Mouse (Mus musculus): ENCODE data around the gene Jchain.
"Not testable (repeated sequence)": the region's sequence is repeated elsewhere in the genome, so short reads cannot be mapped to it uniquely, and the experiment has no call there.

Gene Jchain

DNA sequence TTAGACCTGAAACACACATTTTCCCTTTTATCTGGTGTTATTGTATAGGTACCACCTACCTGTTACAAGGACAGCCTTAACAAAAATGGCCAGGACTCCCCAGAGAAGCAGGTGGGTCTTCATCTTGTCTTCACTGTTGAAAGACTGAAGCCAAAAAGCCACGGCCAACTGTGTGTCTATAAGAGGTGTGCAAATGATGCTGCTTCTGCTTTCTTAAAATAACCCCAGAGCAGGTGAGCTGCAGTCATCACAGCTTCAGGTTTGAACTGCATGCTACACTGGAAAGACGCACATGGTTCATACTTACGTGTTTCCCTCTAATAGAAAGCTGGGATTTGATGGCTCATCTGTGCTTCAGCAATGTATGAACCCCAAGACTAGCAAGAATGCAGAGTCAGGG, at the start of gene Jchain:
Gene Jchain (minus strand): TSS at position 235 of the 400 bp plus-strand sequence.
- DNase-seq (ENCODE audit: low read depth, low spot score), result no peak

DNA sequence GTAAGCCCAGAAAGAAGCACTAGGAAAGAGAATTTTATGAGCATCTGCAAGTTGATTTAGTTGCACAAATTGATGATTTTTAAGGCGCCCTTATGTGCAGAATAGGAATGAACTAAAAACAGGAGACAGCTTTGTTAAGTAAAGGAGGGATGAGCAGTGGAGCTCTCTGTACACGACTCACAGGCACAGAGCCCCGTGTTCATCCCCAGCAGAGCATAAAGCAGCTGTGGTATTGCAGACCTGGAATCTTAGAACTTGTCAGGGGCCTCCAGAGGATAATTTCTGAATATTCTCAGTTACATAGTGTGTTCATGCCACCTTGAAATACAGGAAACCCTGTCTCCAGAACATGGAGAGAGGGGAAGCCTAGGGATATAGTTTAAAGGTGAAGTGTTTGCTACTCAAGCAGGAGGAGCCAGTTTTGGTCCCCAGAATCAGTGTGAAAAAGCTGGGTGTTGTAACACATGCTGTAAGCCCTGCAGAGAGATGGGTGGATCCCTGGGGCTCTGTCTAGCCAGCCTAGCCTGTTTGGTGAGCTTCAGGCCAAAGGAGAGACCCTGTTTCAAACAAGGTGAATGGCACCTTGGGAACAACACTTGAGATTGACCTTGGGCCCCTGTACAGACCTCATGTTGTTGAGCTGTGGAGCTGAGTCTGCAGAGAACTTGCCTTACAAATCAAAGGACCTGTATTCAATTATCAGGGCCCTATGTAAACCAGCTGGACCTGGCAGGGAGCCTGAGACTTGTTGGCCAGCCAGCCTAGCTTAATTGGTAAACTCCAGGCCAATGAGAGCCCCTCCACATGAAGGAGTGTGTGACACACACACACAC, 48.0 kb upstream of the Jchain start:
- peak; percentile 60 for DNase-seq (ENCODE audit: low read depth, low spot score)

DNA sequence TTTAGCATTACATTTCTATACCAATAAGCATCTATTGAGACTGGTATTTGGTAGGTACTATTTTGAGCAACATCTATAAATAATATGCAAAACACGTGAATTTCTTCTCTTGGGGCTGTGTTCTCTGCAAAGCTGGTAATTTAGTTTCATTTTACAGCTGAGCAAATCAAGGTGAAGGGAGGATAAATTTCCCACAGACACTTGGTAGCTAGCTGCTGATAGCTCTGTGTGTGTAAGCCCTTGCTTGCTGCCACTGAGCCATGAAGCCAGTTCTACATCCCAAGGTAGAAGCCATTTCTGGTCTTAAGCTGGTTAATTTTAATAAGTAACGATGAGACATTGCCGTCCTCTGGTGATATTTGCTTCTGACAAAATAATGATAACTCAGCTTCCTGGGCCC, 47.1 kb upstream of the Jchain start:
- no peak for DNase-seq (ENCODE audit: low read depth, low spot score)

DNA sequence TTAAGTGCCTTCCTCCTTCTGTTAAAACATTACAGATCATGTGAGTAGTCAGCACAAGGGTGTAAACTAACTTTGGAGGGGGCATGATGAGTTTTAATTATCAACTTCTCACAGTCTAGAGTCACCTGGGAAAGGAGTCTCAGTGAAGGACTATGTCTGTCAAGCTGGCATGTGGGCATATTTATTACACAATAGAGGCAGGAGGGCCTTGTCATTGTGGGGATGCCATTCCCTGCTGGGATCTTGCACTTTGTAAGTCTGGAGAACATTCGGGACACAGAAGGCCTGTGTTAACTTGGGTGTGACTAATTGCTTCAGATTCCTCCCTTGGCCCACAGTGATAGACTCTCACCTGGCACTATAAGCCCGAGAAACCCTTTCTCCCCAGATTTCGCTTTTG, 41.9 kb upstream of the Jchain start:
- DNase-seq (ENCODE audit: low read depth, low spot score), result no peak

DNA sequence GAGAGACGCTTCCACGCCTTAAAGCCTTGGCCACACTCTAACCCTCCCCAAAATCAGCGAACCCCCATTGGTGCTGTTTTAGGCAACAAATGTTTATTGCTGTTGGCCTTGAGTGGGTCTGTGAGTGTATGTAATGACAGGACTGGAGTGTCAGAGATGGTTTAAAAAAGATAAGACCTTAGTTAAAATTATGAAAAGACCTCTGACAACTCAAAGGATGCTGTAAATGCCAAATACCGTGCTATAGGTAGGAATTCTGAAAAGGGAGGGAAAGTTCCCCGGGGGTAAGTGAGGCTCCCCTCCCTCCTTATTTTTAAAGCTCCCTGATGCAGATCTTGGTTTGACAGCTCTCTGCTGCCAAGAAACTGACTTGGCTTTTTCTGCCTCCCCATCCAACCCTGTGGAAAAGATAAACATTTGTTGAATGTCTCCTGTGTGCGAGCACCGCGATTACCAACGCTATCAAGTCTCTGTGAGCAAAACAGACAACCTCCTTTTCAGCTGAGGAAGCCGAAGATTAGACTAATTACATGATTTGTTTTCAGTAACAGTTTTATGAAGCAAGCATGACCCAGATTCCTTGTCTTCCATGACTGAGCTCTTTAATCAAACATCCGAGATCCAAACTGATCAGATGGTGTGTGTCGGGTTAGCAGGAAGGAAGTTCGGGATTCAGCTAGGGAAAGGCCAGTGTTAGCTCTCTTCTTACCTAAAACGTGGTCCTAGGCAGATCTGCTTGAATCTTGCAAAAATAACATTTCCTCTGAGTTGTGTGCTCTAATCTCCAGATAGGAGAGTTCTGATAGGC, 38.5 kb upstream of the Jchain start:
- DNase-seq (ENCODE audit: low read depth, low spot score), result no peak

DNA sequence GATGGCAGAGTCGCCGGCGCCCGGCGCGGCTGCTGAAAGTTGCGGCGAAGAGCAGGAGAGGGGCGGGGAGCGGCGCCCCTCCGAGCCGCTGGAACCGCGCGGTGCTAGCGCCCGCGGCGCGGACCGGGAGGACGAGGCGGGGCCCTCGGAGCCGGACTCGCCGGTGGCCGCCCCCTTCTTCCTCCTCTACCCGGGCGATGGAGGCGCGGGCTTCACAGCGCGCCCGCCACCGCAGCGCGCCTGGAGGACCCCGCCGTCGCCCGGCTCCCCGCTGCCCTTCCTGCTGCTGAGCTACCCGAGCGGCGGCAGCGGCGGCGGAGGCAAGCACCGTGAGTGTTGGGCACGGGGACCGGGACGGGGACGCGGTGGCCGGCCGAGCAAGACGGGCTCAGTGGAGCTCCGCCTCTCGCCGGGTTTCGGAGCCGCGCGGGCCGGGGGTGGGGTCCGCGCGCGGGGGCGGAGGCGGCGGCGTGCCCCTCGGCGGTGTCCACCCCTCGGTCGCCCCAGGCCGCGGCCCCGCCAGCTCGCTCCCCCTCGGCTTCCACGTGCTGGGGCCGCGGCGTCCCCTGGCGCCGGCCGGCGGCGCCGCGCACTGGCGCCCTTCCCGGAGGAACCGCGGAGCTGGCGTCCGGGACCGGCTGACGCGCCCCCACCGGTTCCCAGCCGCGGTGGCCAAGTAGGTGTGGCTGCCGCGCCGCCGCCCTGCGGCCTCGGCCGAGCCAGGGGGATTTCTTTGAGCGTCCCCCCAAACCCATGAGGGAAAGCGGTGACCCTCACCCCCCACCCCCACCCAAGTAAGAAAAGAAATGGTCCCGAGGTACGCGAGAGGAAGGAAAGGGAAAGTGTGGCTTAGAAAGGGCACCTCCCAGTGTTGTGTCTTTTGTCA, 37.7 kb upstream of the Jchain start:
- peak; percentile 36 for DNase-seq (ENCODE audit: low read depth, low spot score)

DNA sequence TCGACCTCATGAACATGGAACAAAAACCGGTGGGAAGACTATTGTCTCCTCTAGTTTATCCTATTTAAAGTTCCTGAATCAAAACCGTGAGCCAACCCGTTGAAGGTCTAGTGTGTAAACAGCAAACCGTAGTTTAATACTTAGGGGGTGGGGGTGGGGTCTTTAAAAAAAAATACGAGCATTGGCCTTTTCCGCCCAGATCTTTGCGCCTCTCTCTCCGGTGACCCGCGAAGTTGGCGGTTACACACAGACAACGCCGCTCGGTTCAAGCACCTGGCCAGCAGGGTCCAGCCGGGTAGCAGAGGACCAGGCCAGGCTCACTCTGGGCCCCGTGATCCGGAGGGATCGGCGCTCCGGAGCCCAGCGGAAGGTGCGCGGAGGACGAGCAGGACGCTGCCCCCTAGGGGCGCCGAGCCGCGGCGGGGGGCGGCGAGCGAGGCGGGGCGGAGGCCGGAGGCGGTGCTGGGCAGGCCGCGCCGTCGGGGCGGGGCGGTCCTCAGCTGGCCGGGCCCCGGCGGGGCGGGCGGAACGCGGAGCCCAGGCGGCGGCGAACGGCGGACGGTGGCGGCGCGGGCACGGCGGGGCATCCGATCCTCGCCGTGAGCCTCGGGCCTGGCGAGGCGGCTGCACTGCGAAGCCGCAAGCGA, 36.9 kb upstream of the Jchain start, which contains the start of gene Rufy3:
Gene Rufy3 (plus strand): TSS at position 540 of the 647 bp plus-strand sequence.
- peak; percentile 57 for DNase-seq (ENCODE audit: low read depth, low spot score)

DNA sequence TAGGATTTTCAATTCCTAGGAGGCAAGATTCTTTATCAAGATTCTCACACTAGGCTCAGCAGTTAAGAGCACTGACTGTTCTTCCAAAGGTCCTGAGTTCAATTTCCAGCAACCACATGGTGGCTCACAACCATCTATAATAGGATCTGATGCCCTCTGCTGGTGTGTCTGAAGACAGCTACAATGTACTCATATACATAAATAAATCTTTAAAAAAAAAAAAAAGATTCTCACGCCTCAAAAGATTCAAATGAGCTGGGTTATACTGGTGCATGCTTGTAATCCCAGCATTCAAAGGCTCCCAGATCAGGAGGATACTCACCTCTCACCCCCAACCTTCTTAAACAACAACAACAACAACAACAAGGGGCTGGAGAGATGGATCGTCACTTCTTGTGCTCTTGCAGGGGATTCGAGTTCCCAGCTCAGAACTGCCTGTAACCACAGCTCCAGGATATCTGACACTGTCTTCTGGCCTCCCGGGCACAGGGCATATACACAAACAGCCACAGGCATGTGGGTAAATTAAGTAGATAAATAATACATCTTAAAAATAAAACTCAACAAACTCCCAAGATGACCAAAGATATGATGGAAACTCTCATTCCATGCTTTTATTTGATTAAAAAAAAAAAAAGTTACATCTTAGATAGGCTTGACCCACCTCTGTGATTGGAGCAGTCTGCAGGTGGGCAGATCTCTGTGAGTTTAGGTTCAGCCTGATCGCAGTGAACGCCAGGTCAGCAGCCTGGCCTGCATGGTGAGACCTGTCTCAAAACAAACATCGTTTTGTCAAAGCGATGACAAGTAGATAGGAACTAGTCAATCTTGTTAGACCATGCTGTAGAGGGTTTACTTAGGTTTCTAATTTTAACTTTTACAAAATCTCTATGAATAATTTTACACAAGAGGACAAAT, 35.4 kb upstream of the Jchain start:
- DNase-seq (ENCODE audit: low read depth, low spot score), result no peak

DNA sequence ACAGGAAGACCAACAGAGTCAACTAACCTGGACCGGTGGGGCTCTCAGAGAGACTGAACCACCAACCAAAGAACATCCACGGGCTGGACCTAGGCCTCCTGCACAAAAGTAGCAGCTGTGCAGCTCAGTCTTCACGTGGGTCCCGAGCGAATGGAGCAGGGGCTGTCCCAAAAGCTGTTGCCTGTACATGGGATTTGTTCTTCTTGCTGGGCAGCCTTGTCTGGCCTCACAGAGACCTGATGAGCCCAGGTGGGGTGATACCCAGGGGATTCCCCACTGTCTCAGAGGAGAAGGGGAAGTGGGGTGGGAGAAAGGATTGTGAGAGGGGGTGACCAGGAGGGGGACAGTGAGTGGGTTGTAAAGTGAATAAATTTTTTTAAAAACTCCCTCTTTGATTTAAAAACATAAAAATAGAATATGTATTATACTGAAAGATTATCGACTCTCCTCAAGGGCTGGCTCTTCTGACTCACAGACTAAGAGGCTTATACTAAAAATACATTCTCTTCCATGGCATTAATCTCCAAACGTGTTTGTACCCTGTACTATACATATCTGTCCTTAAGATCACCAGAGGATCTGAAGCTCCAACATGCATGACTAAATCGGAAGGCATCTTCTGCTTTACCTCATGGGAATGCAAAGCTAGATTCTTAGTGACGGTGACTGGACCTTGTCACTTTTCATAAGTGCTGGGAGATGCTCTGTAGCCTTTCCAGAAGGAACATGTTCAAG, 33.6 kb upstream of the Jchain start:
- DNase-seq (ENCODE audit: low read depth, low spot score), result no peak

DNA sequence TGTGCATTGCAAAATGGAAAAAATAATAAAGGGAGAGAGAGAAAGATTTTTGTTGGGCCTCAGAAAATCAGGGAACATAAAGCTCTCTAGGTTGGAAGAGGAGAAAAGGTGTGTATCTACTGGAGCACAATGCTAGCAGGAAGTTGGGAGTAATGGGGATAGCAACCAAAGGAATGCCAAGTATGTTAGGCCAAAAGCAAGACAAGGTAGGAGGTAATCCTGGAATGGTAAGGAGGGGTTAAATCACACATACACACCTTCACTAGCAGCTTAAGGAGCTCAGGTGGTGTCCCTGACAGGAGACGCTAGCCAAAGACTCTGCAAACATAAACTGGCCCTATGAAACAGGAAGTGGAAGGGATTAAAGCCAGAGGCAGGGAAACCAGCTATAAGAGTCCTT, 31.3 kb upstream of the Jchain start:
- no peak for DNase-seq (ENCODE audit: low read depth, low spot score)

DNA sequence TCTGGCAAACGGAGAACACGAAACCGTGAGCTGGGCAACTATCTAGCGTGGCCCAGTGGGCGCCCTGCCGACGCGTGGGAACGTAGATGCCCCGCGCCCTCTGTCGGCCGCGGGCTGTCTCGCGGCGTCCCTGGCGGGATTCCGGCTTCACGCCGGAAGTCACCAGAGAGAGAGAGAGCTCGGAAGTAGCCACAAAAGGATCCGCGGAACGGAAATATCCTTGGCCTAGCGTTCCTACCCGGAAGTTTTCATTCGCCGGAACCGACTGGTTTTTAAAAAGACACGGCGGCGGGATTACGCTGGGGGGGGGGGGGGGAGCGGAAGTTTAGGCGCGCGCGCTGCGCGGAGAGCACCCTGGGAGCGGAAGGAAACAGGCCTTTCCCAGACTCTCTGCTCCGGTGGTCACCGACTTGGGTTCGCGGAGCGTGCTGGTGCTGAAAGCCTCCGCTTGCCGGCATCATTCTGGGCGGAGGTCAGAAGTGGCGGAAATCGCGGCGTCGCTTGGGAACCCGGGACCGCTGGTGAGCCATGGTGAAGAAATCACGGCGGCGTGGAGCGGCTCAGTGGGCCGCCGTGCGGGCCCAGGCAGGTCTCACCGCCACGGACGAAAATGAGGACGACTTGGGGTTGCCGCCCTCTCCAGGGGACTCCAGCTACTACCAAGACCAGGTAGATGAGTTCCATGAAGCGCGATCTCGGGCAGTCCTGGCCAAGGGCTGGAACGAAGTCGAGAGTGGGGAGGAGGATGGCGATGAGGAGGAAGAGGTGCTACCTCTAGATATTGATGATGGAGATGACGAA, 26.6 kb upstream of the Jchain start, which contains the start of gene Utp3:
Gene Utp3 (plus strand): TSS at position 377 of the 801 bp plus-strand sequence.
- peak; percentile 99 for DNase-seq (ENCODE audit: low read depth, low spot score)

DNA sequence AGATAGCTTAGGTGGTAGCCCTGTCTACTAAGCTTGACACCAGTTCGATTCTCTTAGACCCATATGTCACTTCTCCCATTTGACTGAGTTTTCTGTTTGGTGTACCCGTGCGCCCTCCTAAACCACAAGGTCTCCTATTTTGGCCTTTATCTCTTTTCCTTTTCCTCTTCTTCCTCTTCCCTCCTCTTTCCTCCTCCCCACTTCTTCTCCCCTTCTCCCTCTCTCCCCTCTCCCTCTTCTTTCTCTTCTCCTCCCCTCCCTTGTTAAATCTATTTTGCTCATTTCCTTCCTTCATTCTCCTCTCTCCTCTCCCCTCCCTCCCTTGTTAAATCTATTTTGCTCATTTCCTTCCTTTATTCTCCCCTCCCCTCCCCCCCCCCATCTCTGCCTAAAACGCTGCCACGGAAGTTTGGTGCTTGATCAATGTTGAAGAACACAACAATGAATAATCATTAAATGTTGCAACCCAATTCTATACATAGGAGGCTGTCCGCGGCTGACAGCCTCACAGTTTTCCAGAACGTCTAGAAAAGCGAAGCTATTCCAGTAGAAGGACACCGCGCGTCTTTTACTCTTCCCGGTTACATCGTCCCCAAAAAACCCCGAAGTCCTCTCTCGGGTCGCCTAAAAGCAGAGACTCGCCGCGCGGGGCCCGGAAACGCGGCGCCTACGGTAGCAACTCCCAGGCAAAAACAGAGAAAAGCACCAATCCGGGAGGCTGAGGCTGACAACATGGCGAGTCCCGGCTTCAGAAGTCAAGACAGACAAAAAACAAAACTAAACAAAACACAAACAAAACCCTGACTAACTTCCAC, 25.8 kb upstream of the Jchain start:
- DNase-seq (ENCODE audit: low read depth, low spot score), result no peak

DNA sequence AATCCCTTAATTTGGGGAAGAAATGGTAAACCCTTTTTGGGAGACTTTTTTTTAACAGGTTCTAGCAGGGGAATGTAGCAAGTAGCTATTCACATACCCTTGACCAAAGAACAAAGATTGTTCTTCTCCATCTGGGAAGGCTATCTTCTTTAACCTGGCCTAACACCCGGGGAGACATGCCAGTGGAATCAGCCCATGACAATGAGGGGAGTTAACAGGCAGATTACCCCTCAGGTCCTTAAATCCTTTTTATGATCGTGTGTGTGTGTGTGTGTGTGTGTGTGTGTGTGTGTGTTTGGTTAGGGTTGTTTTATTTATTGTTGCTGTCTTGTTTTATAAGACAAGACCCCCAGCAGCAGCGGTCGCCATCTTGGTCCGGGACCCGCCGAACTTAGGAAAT, 17.8 kb upstream of the Jchain start:
- no peak for DNase-seq (ENCODE audit: low read depth, low spot score)

DNA sequence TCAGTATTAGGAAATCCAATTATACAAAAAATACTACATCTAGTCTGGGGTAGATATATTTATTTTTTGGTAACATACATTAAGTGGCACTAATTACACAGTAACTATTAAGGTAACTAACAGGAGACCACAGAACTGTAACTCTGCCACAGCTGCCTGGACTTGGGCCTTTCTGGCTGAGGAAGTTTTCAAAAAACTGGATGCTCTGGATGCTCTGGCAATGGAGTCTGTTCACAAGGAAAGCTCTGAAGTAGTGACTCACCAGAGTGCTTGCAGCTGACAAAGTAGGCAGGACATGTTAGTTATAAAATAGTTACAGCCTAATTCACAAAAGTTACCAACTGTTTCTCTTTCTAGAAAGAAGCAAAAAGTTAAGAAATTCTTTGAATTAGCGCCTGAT, 16.7 kb upstream of the Jchain start:
- DNase-seq (ENCODE audit: low read depth, low spot score), result not testable (repeated sequence)

DNA sequence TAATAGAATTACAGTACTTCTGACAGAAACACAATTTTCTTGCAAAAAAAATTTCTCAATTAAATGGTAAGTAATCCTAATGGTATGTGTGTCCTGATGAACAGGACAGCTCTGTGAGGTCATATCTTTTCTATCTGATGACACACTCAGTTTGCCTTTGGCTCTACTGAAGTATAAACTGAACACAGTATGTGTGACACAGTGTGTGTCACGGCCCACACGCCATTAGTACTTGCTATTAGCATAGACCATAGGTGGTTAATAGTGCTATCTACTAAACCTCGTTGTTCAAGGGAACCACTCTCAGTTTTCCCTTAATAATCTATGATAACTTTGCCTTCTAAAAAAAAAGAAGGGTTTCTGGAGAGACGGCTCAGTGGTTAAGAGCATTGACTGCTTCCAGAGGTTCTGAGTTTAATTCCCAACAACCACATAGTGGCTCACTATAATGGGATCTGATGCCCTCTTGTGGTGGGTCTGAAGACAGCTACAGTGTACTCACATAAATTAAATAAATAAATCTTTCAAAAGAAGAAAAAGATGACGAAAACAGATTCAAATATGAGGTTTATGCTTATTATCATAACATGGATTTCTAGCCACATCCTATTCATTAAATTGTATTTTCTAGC, 15.1 kb upstream of the Jchain start:
- peak; percentile 56 for DNase-seq (ENCODE audit: low read depth, low spot score)

DNA sequence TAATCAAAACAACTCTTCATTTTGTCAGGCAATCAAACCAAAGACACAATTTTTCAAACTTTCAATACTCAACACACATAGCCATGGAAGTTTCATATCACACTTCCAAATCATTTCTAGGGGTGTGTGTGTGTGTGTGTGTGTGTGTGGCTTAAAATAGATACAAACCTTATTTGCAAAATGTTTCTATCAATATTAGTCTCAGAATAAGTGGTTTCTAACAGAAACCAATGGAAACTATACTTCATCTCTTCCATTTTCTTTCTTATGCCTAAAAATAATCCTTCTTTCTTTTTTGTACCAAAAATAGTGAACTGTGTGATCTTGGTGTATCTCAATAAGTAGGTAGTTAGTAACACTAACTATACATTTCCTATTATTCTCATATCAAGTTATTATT, 13.2 kb upstream of the Jchain start:
- no peak for DNase-seq (ENCODE audit: low read depth, low spot score)

DNA sequence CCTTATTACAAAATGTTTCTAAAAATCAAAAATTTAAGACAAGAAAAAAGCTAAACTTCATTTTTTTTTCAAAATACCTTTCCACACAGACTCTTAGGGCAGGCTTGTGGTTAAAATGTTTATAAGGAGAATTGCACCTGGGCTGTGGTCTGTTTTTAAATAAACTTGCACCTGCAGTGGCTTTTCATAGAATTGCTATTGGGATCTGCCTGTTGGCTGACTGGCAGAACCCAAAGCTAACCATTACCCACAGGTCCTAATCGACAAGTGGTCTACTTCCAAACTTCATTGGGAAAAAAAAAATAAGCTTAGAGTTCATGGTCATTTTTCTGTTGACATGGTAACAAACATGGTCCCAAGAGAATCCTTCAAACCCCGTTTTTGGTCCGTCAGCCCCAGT, 7.0 kb upstream of the Jchain start:
- DNase-seq (ENCODE audit: low read depth, low spot score), result no peak

Data from forelimb bud, embryonic 11.5 days (tissue).